Mouse (Mus musculus): ENCODE data around the gene Nbl1. TPM values are rescaled to one million over a fixed set of nuclear protein-coding genes. Genes with fewer than 3 reads are reported as not detected.
A peak's percentile ranks its signal among the peaks of the same experiment; 100 is the strongest.

Nbl1 gene
- polyA plus RNA-seq, 1 experiment from 2014 or later = 12.7 TPM

DNA sequence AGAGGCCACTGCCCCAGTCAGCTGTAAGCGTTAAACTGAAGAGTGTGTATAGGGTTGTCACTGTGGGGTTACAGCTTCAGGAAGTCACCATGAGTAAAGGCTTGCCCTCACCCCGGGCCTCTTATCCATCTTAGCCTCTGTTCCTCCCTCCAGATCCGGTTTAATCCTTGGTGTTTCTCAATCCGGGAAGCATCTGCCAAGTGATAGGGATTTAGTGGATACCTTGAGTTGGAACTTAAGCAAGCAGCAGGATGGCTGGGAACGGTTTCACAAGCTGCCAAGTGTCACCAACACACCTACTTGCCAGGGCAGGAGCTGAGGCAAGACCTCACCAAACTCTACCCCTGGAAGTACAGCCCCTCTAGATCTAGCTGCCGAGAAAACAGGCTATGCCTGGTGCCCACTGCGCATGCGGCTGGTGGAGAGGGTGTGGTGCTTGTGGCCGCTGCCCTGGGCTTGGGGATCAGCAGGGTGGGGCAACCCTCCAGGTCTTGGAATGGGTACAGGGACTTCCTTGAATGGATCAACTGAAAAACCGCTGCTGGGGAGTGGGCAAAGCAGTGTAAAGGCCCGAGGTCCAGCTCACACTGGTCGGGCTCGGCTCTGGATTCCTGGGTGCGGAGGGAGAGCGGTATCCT is 2.4 kb downstream of the Nbl1 start:
- Histone ChIP-seq H3K4me1 (ENCODE audit: control insufficient read depth, insufficient read depth, low read length) (peaks cover 13% of the 10 kb centered on the region), H3K9ac (ENCODE audit: low read length) (no peak overlapping the region), H3K4me2 (no peak overlapping the region), H3K9me3 (ENCODE audit: control insufficient read depth, low read length) (no peaks in the 10 kb centered on the region), H3K4me3 (ENCODE audit: low read depth, low read length) (no peak overlapping the region), H3K27ac (ENCODE audit: low read depth, low read length) (no peak overlapping the region), H3K36me3 (ENCODE audit: control insufficient read depth, insufficient read depth, low read length) (no peaks in the 10 kb centered on the region), H3K27me3 (ENCODE audit: control insufficient read depth, insufficient read depth, low read length) (peaks cover 43% of the 10 kb centered on the region)
- ATAC-seq (ENCODE audit: low FRiP score) = no peak
- DNase-seq (ENCODE audit: low spot score, missing footprints) = no peak
- 67% methylated on average over 15 of the region's 15 CpGs for WGBS

DNA sequence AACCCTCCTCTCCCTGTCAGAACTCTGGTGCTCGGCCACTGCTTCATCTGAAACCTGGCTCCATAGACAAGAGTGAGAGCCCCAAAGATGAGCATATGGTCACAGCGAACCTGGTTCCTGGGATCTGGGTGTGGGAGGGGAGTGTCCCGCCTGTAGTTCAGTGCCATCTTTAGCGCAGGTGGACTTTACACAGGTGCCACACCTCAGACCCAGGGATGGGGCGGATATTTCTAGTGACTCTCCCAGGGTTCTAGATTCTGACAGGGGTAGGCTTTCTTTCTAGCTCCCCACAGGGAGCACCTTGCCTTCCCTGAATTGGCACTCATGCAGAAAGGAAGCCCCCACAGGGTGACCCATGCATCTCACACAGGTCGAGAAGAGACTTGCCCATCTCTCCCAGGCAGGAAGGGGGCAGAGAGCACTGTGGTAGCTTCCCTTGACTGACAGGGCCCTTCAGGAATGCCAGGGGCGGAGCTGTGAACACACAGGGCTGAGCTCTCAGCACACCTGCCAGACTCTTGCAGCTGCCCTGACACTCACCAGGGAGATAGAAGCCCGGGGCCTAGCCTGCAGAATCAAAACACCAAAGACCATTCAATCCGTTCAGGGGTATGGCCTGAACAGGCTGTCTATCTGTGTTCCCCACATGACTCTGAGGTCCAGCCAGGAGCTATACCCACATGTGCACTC is 3.7 kb downstream of the Nbl1 start:
- Histone ChIP-seq H3K4me1 (ENCODE audit: control insufficient read depth, insufficient read depth, low read length) (peaks cover 13% of the 10 kb centered on the region), H3K9ac (ENCODE audit: low read length) (no peak overlapping the region), H3K36me3 (ENCODE audit: control insufficient read depth, insufficient read depth, low read length) (no peaks in the 10 kb centered on the region), H3K4me3 (ENCODE audit: low read depth, low read length) (no peak overlapping the region), H3K4me2 (no peak overlapping the region), H3K27ac (ENCODE audit: low read depth, low read length) (no peak overlapping the region), H3K9me3 (ENCODE audit: control insufficient read depth, low read length) (no peaks in the 10 kb centered on the region), H3K27me3 (ENCODE audit: control insufficient read depth, insufficient read depth, low read length) (peaks cover 40% of the 10 kb centered on the region)
- no peak for ATAC-seq (ENCODE audit: low FRiP score)
- DNase-seq (ENCODE audit: low spot score, missing footprints) = no peak
- WGBS = 63% methylated on average over 9 of the region's 9 CpGs

DNA sequence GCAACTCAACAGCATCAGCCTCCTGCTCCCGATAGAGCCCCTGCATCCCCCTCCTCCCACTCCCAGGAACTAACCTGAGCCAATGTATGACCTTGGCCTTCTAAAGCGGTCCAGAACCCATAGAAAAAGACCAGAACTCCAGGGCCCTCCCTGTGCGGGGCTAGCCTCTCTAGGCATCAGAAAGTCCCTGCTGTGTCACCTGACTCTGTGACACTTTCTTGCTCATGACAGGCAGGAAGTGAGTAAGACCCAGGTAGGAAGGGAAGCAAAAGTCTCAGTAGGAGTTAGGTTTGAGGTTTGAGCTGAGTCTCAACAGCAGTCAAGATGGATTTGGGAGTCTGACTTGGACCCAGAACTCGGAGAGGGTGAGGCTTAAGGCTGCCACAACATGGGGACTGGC is 5.8 kb downstream of the Nbl1 start:
- ATAC-seq (ENCODE audit: low FRiP score) (no peak), DNase-seq (ENCODE audit: low spot score, missing footprints) (no peak)
- no peaks in the 10 kb centered on the region for H3K36me3 ChIP-seq (ENCODE audit: control insufficient read depth, insufficient read depth, low read length)
- no peaks in the 10 kb centered on the region for H3K9me3 ChIP-seq (ENCODE audit: control insufficient read depth, low read length)
- H3K27me3 ChIP-seq (ENCODE audit: control insufficient read depth, insufficient read depth, low read length) = peaks cover 18% of the 10 kb centered on the region
- peaks cover 20% of the 10 kb centered on the region for H3K4me1 ChIP-seq (ENCODE audit: control insufficient read depth, insufficient read depth, low read length)
- H3K4me2 ChIP-seq = no peak overlapping the region
- H3K27ac ChIP-seq (ENCODE audit: low read depth, low read length) = no peak overlapping the region
- no peak overlapping the region for H3K4me3 ChIP-seq (ENCODE audit: low read depth, low read length)
- WGBS = 76% methylated on average over 4 of the region's 4 CpGs
- no peak overlapping the region for H3K9ac ChIP-seq (ENCODE audit: low read length)

DNA sequence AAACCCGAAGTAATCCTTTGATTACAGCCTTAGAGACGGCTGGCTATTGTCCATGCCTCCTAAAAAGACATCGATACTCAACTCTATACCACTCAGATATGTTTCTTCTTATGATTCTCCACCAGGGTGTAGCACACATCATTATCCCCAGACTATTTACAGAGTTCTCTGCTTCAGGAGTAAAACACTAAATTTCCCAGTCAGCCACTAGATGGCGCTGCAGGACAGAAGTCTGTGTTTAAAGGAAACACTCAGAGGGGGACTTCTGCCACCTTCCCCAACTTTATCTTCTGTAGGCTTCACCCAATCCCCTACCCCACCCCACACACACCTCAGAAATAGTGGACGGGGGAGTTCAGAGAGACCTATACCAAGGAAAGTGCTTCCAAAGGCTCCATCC is 6.8 kb downstream of the Nbl1 start:
- ATAC-seq (ENCODE audit: low FRiP score) (peak; percentile 40; the same call in 1 of the 2 replicates), DNase-seq (ENCODE audit: low spot score, missing footprints) (peak; percentile 98)
- Histone ChIP-seq H3K27ac (ENCODE audit: low read depth, low read length) (no peak overlapping the region), H3K9me3 (ENCODE audit: control insufficient read depth, low read length) (no peaks in the 10 kb centered on the region), H3K4me1 (ENCODE audit: control insufficient read depth, insufficient read depth, low read length) (peaks cover 14% of the 10 kb centered on the region), H3K4me2 (no peak overlapping the region), H3K4me3 (ENCODE audit: low read depth, low read length) (no peak overlapping the region), H3K36me3 (ENCODE audit: control insufficient read depth, insufficient read depth, low read length) (no peaks in the 10 kb centered on the region), H3K9ac (ENCODE audit: low read length) (no peak overlapping the region), H3K27me3 (ENCODE audit: control insufficient read depth, insufficient read depth, low read length) (peaks cover 9% of the 10 kb centered on the region)
- 17% methylated on average over 5 of the region's 5 CpGs for WGBS

DNA sequence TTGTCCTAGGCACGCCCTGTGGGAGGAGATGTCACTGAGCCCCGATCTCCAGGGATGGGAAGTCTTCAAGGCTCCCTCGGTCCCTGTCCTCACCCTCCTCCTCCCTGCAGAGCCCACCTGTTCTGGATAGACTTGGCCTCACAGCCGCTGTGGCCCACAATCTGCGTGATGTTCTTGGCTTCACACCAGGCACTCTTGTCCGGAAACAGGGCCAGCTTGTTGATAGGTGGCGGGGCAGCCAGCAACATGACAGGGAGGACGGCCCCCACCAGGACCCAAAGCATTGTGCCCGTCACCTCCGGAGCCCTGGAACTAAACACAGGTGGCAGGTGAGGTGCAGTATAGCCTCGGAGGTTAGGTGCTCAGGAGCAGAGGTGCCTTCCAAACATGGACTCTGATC is 7.5 kb downstream of the Nbl1 start:
- ATAC-seq (ENCODE audit: low FRiP score) = no peak
- Histone ChIP-seq H3K27ac (ENCODE audit: low read depth, low read length) (no peak overlapping the region), H3K4me3 (ENCODE audit: low read depth, low read length) (no peak overlapping the region), H3K27me3 (ENCODE audit: control insufficient read depth, insufficient read depth, low read length) (peaks cover 3% of the 10 kb centered on the region; the same call in 1 of the 2 replicates), H3K4me2 (no peak overlapping the region), H3K9ac (ENCODE audit: low read length) (no peak overlapping the region), H3K36me3 (ENCODE audit: control insufficient read depth, insufficient read depth, low read length) (no peaks in the 10 kb centered on the region), H3K4me1 (ENCODE audit: control insufficient read depth, insufficient read depth, low read length) (peaks cover 14% of the 10 kb centered on the region), H3K9me3 (ENCODE audit: control insufficient read depth, low read length) (no peaks in the 10 kb centered on the region)
- 73% methylated on average over 11 of the region's 11 CpGs for WGBS
- DNase-seq (ENCODE audit: low spot score, missing footprints) = no peak

DNA sequence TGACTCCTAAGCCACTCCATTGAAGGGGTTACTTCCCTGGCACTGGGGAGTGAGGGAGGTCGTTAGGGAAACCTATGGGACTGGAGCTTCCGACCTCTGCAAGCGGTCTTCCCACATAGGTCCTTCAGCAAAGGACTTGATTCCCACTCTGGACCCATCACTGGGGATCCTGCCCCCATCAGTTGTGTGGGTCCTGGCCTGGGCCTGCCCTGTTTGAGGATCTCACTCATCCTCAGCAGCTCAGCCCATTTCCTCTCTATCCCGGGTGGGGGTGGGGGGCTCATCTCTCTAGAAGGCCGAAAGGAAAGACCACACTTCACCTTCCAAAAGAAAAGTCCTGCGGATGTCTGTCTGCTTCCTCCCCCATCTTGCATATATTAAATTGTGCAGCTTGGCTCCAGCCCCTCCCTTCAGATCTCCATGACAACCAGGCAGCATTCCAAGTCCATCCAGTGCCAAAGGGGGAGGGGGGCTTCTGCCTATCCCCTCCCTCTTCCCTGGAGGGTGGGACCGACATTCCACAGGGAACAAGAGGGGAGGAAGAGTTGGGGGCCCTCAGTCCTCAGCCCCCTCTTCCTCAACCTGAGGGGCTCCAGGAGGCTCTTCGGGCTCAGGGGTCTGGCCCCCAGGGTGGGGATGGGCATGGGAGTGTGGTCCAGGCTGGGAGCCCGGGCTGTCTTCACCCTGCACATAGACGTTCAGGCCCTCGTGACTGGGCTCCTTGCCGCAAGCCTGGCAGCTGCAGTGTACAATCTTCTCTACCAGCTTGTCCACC is 9.8 kb downstream of the Nbl1 start:
- peak; percentile 92 for DNase-seq (ENCODE audit: low spot score, missing footprints)
- H3K9ac ChIP-seq (ENCODE audit: low read length) = peak overlapping the region; percentile 35

DNA sequence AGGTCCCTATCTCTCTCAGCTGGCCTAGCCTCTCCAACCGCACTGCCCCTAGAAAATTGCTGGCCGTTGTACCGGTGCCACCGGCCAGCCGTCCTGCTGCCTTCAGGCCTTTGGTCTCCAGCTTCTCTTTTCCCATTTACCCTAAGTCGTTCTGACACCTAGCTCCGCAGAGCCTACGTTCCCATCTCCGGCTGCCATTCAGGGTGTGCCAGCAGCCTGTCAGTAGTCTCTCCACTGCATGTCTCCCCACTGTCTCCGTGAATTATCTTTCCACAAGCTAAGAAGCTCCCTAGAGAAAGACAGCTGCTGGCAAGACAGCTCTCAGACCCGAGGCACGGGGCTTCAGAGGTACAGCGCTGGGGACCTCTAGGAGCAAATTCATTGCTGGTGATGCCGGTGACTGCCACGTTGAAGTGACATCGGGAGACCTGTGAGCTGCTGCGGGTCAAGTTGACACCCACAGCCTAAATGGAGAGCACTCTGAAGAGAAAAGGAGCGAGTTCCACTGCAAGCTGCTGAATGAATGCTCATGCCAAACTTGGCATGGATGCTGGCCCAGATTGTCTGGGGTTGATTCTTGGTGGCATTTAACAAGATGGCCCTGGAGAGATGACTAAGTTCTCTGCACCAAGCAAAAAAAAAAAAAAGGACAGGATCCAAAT is 11.4 kb downstream of the Nbl1 start:
- Histone ChIP-seq H3K9ac (ENCODE audit: low read length) (no peak overlapping the region), H3K4me2 (no peak overlapping the region), H3K4me1 (ENCODE audit: control insufficient read depth, insufficient read depth, low read length) (peaks cover 14% of the 10 kb centered on the region), H3K9me3 (ENCODE audit: control insufficient read depth, low read length) (no peaks in the 10 kb centered on the region), H3K4me3 (ENCODE audit: low read depth, low read length) (no peak overlapping the region), H3K27ac (ENCODE audit: low read depth, low read length) (no peak overlapping the region), H3K27me3 (ENCODE audit: control insufficient read depth, insufficient read depth, low read length) (peaks cover 10% of the 10 kb centered on the region), H3K36me3 (ENCODE audit: control insufficient read depth, insufficient read depth, low read length) (no peaks in the 10 kb centered on the region)
- ATAC-seq (ENCODE audit: low FRiP score) = no peak
- DNase-seq (ENCODE audit: low spot score, missing footprints) = no peak
- 78% methylated on average over 18 of the region's 18 CpGs for WGBS

More for the DNA sequence above, 9.8 kb downstream of the Nbl1 start:
- H3K36me3 ChIP-seq (ENCODE audit: control insufficient read depth, insufficient read depth, low read length) = no peaks in the 10 kb centered on the region
- WGBS = 23% methylated on average over 12 of the region's 12 CpGs
- H3K4me3 ChIP-seq (ENCODE audit: low read depth, low read length) = no peak overlapping the region
- H3K4me2 ChIP-seq = peak overlapping the region; percentile 18; the same call in 1 of the 2 replicates
- no peaks in the 10 kb centered on the region for H3K27me3 ChIP-seq (ENCODE audit: control insufficient read depth, insufficient read depth, low read length)
- no peaks in the 10 kb centered on the region for H3K9me3 ChIP-seq (ENCODE audit: control insufficient read depth, low read length)
- no peak overlapping the region for H3K27ac ChIP-seq (ENCODE audit: low read depth, low read length)
- peaks cover 14% of the 10 kb centered on the region for H3K4me1 ChIP-seq (ENCODE audit: control insufficient read depth, insufficient read depth, low read length)
- peak; percentile 79 for ATAC-seq (ENCODE audit: low FRiP score)

DNA sequence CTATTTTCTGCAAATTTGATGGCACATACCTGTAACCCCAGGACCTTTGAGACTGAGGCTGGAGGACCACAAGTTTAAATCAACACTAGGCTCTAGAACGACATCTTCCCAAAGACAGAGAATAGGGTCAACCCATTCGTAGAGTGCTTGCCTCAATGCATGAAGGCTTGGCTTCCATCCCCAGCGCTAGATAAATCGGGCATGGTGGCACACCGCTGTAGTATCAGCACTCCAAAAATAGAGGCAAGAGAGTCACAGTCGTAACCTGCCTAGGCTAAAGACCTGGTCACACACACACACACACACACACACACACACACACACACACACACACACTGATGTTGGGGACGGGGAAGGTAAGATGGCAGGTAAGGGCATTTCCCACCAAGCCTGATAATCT is 12.5 kb downstream of the Nbl1 start:
- no peak overlapping the region for H3K9ac ChIP-seq (ENCODE audit: low read length)
- peaks cover 21% of the 10 kb centered on the region for H3K27me3 ChIP-seq (ENCODE audit: control insufficient read depth, insufficient read depth, low read length)
- no peaks in the 10 kb centered on the region for H3K36me3 ChIP-seq (ENCODE audit: control insufficient read depth, insufficient read depth, low read length)
- WGBS = 89% methylated on average over 7 of the region's 7 CpGs
- no peak overlapping the region for H3K27ac ChIP-seq (ENCODE audit: low read depth, low read length)
- H3K4me1 ChIP-seq (ENCODE audit: control insufficient read depth, insufficient read depth, low read length) = peaks cover 19% of the 10 kb centered on the region
- H3K4me3 ChIP-seq (ENCODE audit: low read depth, low read length) = no peak overlapping the region
- H3K4me2 ChIP-seq = no peak overlapping the region
- H3K9me3 ChIP-seq (ENCODE audit: control insufficient read depth, low read length) = no peaks in the 10 kb centered on the region
- ATAC-seq (ENCODE audit: low FRiP score) = no peak
- no peak for DNase-seq (ENCODE audit: low spot score, missing footprints)
